Comparison of ENCODE assay signal across 17 mouse cellular contexts in genomic region chr17:87982112-87982511, GRCm38 (mm10). TPM values are rescaled to one million over a fixed set of nuclear protein-coding genes. Genes with fewer than 3 reads are reported as not detected.
DNase-seq lines count a peak whose midpoint lies in the region; ATAC-seq and TF ChIP-seq lines count a peak whose summit lies in the region.
"Had no signal": no experiment of that assay in that cellular context is flagged by ENCODE, and none has a peak within 500 bp of the region (broad histone marks: within the 10 kb centered on the region; RNA-seq: fewer than 3 reads in every experiment).

No protein-coding gene starts in this region.

- no peak overlapping the region for H3K4me3 ChIP-seq in intestine, embryonic 14.5 days (ENCODE audit: low read depth, low read length)
- H3K4me3 ChIP-seq in intestine, embryonic 16.5 days (ENCODE audit: low read length), result no peak overlapping the region
- H3K4me3 ChIP-seq in E14TG2a.4 (replicated peaks; ENCODE audit: low read length), result no peak overlapping the region
- H3K4me3 ChIP-seq: embryonic facial prominence, embryonic 15.5 days; limb, embryonic 13.5 days; megakaryocyte, embryonic 14.5 days had no signal

- no peaks in the 10 kb centered on the region for H3K9me3 ChIP-seq in intestine, embryonic 14.5 days (ENCODE audit: control insufficient read depth, low read length)
- H3K9me3 ChIP-seq in intestine, embryonic 16.5 days (ENCODE audit: control insufficient read depth, low read length), result no peaks in the 10 kb centered on the region
- no peaks in the 10 kb centered on the region for H3K9me3 ChIP-seq in E14TG2a.4 (ENCODE audit: low read length)
- H3K9me3 ChIP-seq: embryonic facial prominence, embryonic 15.5 days; limb, embryonic 13.5 days had no signal

- H3K4me2 ChIP-seq in intestine, embryonic 14.5 days (ENCODE audit: low read length), result no peak overlapping the region
- no peak overlapping the region for H3K4me2 ChIP-seq in intestine, embryonic 16.5 days (ENCODE audit: low read depth, low read length)
- H3K4me2 ChIP-seq: embryonic facial prominence, embryonic 15.5 days; limb, embryonic 13.5 days had no signal

- no peak overlapping the region for H3K9ac ChIP-seq in intestine, embryonic 14.5 days (ENCODE audit: low read length)
- no peak overlapping the region for H3K9ac ChIP-seq in intestine, embryonic 16.5 days (ENCODE audit: low read depth, low read length)
- H3K9ac ChIP-seq: embryonic facial prominence, embryonic 15.5 days; limb, embryonic 13.5 days had no signal

- no peaks in the 10 kb centered on the region for H3K27me3 ChIP-seq in intestine, embryonic 14.5 days (replicated peaks; ENCODE audit: control insufficient read depth, insufficient read depth, low read length)
- no peaks in the 10 kb centered on the region for H3K27me3 ChIP-seq in intestine, embryonic 16.5 days (replicated peaks; ENCODE audit: control insufficient read depth, insufficient read depth, low read length)
- H3K27me3 ChIP-seq in E14TG2a.4 (ENCODE audit: insufficient read depth, low read length), result no peaks in the 10 kb centered on the region
- H3K27me3 ChIP-seq: embryonic facial prominence, embryonic 15.5 days; limb, embryonic 13.5 days; megakaryocyte, embryonic 14.5 days had no signal

- no peaks in the 10 kb centered on the region for H3K4me1 ChIP-seq in intestine, embryonic 14.5 days (replicated peaks; ENCODE audit: control insufficient read depth, insufficient read depth, low read length)
- H3K4me1 ChIP-seq in intestine, embryonic 16.5 days (ENCODE audit: control insufficient read depth, insufficient read depth, low read length), result peaks cover 5% of the 10 kb centered on the region
- peaks cover 94% of the 10 kb centered on the region for H3K4me1 ChIP-seq in E14TG2a.4 (replicated peaks; ENCODE audit: low read depth, low read length)
- H3K4me1 ChIP-seq: embryonic facial prominence, embryonic 15.5 days had no signal

- ATAC-seq in intestine, embryonic 14.5 days (replicated peaks; ENCODE audit: low FRiP score, low TSS enrichment, low read depth), result no peak
- ATAC-seq in intestine, embryonic 16.5 days, result no peak
- ATAC-seq: forebrain, embryonic 14.5 days had no signal

- TF ChIP-seq CTCF in E14TG2a.4 (conservative IDR thresholded peaks at IDR 0.05; ENCODE audit: low read length), result peak; percentile 37

- DNase-seq in intestine, embryonic 14.5 days (ENCODE audit: low spot score), result peak; percentile 29
- peak; percentile 10 for DNase-seq in lung, postnatal 36 days
- no peak for DNase-seq in lung, postnatal 4 days
- peak; percentile 47 for DNase-seq in naive thymus-derived CD4-positive, alpha-beta T cell, adult 2 months (ENCODE audit: low read depth)
- no peak for DNase-seq in spleen, postnatal 14 days (ENCODE audit: low spot score in 2 of 2)
- DNase-seq: adrenal gland, adult 2 months; cerebellum, postnatal 36 days; gastrocnemius, postnatal 36 days; heart, postnatal 10 days; kidney, adult 11 months; spleen, adult 18-20 months had no signal

- 87% methylated on average over 3 of the region's 3 CpGs for WGBS in intestine, embryonic 14.5 days
- WGBS in intestine, embryonic 16.5 days, result 84% methylated on average over 3 of the region's 3 CpGs

- H3K36me3 ChIP-seq in intestine, embryonic 14.5 days (ENCODE audit: control insufficient read depth, insufficient read depth, low read length), result peaks cover 58% of the 10 kb centered on the region
- peaks cover 10% of the 10 kb centered on the region for H3K36me3 ChIP-seq in intestine, embryonic 16.5 days (ENCODE audit: control insufficient read depth, insufficient read depth, low read length)
- H3K36me3 ChIP-seq in E14TG2a.4 (ENCODE audit: insufficient read depth, low read length), result peaks cover 100% of the 10 kb centered on the region

- H3K27ac ChIP-seq in intestine, embryonic 14.5 days (ENCODE audit: low read depth), result no peak overlapping the region
- H3K27ac ChIP-seq in intestine, embryonic 16.5 days (ENCODE audit: low read length), result no peak overlapping the region
- H3K27ac ChIP-seq: embryonic facial prominence, embryonic 15.5 days; limb, embryonic 13.5 days had no signal

RNA-seq across cellular contexts. Expression of gene Msh6, which starts 7.2 kb away (rescaled TPM):
- polyA plus RNA-seq in intestine, embryonic 14.5 days (2014; fragmentation: Nextera tagmentation; extraction: Ambion mirVana), result 58.7 and 62.2 TPM in 2 replicates
- 30.1 and 30.2 TPM in 2 replicates for polyA plus RNA-seq in intestine, embryonic 16.5 days (2015; fragmentation: Nextera tagmentation; extraction: Ambion mirVana)

Comparison
In these comparisons a context has a peak if more than half of its experiments do, and no peak if none do; other contexts are left out.
1. DNase-seq: peak in intestine, embryonic 14.5 days (single experiment), lung, postnatal 36 days (single experiment) and naive thymus-derived CD4-positive, alpha-beta T cell, adult 2 months (single experiment); none in lung, postnatal 4 days (0 of 2) and spleen, postnatal 14 days (0 of 2).